Mouse (Mus musculus) CD4-positive, CD25-positive, alpha-beta regulatory T cell, adult 4 months (primary cell): ENCODE measurements around the gene Trpv1. TPM values are rescaled to one million over a fixed set of nuclear protein-coding genes. Genes with fewer than 3 reads are reported as not detected.

Experiments used
- ATAC-seq: one replicate; pipeline ENCODE4 v1.8.0; 2017
- polyA plus RNA-seq, 2 experiments: library from polyadenylated mRNA; unstranded; fragments of 100-300 nt; shearing (Covaris generic); gene quantifications; one replicate each; pipeline ENCODE4 v1.2.1; 2017

Trpv1 gene
- polyA plus RNA-seq, 2 experiments from 2014 or later: not detected

DNA sequence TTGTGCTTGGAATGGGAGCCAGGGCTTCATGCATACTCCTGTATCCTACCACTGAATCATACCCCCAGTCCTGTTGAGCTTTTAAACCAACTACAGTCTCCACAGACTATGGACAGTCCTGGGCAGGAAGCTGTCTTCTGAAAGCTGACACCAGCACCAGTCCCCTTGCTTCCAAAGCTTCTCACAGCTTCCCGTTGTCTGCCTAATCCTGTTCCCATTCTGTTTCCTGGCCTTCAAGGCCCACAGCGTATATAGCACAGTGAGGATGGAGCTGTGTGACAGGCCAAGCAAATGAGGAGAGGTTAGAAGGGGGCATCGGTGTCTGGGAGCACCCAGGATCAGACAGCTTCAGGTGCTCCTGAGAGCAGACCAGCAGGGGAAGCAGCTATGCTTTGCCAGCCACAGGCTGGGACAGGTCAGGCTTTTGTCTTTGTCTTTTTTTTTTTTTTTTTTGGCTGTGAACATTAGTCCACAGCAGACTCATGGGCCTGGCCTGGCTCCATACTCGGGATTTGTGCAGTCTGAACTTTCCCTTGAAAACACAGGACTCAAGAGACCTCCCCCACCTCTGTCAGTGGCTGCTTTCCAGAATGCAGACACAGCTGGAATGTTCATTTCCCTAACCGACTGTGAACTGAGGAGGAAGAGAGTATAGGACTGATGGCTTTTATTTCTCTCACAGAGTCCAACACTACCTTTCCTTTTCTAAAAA lies 2.1 kb downstream of the Trpv1 start:
- ATAC-seq: no peak

DNA sequence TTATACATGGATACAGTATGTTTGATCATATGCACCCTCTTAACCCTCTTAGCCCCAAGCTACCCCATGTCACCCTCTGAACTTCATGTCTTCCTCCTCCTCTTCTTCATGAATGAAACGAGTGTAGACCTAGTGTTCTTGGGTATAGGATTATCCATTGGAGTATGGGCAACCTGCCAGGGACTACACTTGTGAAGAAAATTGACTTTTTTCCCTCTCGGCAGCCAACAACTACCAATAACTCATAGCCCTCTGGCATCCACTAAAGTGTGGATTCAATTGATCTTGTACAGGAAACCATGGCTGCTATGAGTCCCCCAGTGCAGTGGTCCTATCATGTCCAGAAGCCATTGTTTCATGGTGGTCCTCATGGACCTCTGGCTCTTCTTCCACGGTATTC lies 2.6 kb downstream of the Trpv1 start:
- no peak for ATAC-seq

DNA sequence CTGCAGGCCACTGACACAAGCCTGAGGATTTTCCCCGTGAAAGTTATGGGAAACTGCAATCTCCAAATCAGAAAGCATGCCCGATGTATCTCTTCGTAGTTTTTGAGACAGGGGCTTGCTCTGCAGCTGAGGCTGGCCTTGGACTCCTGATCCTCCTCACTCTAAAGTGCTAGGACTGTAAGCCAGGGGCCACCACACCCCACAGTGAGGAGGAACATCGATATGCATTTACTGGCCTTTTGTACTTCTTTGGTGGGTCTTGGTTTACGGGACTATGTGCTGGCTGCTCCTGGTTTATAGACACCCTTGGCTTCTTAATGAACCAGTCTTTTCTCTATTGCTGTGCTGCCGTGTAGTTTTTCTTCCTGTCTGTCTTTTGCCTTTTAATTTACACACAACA lies 8.1 kb downstream of the Trpv1 start:
- ATAC-seq: no peak

DNA sequence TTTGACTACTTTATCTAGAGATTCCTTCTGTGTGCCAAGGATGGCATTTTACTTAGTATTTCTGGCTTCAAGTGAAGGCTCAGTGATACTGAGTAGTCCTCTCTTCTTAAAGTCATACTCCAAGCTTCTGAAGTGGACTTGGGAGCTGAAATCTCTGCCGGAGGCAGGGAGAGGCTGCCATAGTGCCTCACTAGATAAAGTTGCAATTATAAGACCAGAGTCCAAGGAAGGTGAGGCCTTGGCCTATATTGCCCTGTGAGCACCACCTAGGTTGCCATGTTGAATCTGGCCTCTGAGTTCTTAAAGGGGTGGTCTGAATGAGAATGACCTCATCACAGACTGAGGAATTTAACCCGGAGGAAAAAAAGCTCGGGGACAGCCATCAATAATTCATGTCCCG lies 8.7 kb downstream of the Trpv1 start:
- no peak for ATAC-seq

DNA sequence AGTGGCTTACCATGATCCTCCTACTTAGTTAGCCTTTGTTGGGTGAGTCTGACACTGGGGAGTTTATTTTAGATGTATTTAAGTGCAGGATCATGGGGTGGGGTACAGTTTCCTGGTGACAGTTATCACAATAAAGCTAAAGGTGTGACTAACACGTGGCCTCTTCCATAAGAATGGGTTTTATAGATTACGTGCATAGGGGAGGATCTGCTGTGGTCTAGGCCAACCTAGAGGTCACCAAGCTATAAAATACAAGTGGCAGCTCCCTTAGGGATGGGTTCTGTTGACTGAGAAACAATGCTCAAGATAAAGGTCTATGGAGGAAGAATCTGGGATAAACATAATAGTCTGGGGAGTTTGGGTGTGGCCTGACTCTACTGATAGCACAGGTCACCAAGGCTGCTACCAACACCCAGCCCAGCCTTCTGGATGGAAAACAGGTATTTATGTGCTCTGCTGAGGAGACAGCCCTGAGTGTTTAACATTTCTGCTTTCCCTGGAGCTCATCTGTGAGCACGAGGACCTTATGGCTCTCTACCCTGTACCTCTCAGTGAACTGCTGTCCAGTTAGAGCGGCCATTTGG lies 23.4 kb downstream of the Trpv1 start:
- no peak for ATAC-seq

DNA sequence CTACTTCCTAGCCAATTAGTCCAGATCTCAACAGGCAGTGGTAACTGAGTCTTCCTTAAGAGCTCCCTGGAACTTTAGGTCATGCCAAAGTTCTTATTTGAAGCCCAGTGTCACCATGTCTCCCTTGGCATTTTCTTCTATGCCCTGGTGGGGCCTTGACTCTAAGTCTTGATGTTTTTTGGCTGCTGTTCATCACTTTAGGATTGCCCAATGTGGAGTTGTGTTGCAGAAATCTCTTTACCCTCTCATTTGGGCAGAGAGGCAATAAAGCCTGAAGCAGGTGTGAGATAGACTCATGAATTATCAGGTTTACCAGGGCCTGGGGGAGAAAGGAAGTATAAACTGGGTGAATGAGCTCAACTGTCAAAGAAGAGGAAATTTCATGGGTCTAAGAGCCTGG lies 24.6 kb downstream of the Trpv1 start:
- no peak for ATAC-seq

DNA sequence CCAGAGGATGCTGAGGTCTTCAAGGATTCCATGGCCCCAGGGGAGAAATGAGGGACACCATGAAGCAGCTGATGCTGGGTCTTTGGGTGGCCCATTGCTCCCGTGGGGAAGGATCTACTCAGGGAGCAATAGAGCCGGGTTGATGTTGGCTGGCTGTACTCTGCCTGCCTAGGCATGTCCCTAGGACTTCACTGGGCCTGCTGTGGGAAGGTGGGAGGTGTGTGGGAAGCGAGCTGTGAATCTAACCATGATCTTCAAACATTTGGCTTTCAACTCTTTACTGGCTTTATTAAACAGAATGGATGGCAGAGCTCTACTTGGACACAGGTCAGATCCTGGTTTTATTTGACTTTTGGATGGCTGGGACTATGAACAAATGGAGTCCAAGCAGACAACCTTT lies 26.4 kb downstream of the Trpv1 start:
- ATAC-seq: no peak

DNA sequence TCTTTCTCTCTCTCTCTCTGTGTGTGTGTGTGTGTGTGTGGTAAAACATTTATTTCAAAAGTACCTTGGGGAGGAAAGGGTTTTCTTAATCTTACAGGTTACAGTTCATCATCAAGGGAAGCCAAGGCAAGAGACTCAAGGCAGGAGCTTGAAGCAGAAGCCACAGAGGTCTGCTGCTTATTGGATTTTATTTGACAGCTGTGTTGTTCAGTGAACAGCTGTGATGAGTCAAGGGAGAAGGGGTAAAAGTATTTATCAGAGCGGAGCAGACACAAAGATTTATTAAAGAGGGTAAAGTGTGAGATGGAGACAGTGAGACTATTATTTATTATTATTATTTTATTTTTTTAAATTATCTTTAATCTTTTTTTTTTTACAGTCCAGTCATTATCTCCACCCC lies 27.3 kb downstream of the Trpv1 start:
- no peak for ATAC-seq

DNA sequence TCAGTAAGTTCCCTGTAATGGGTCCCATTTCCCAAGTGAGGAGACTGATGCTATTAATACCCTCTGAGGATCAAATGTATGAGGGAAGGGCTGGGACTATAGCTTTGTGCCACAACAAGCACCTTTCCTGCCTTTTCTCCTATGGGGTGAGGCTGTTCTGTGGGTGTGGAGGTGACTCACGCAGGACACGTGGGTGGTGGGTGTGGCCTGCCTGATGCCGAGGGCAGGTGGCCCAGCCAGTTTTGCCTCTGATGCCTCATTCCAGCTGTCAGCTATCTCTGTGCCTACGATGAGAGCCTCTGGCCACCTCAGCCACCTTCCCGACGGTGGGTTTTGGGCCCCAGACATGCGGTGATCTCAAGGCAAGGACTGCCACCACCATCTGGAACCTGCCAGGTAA lies 33.2 kb downstream of the Trpv1 start, which contains the start of gene Trpv3:
TSS of gene Trpv3 (plus strand) at position 122 of the 400 bp plus-strand sequence.
- ATAC-seq: peak; percentile 34

DNA sequence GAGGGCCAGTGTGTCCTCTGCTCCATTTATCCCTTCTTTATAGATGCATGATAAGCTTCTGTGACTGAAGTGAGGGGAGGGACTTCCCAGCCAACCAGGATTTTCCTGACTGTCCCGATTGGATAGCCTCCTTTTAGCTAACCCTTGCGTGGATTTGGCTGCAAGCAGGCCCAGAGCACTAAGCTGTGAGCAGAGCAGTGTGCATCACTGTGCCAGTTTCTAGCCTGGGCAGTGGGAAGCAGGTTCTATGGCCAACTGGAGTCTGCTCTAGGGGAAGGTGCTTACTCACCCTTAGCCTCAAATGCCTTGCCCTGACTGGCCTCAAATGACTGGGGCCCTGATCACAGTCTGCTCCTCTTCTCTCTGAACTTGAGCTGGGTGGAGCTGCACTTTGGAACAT lies 40.7 kb downstream of the Trpv1 start:
- ATAC-seq: no peak

DNA sequence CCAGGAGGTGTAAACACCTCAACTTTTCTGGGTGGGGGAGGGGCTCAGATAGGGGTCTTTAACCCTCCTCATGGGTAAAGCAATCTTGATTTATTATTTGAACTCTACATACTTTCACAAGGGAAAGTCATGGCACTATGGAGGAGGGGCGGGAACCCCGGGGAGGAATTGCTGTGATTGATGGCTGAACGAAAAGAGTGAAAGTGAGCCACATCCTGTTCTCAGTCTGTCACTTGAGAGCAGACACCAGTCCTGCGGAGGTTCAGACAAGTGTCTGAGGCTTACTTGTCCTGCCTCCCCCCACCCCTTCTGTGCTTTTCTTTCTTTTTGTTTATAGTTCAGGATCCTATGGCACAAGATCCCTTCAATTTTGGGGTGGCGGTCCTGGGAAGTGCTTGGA lies 46.6 kb downstream of the Trpv1 start:
- ATAC-seq: peak; percentile 70

DNA sequence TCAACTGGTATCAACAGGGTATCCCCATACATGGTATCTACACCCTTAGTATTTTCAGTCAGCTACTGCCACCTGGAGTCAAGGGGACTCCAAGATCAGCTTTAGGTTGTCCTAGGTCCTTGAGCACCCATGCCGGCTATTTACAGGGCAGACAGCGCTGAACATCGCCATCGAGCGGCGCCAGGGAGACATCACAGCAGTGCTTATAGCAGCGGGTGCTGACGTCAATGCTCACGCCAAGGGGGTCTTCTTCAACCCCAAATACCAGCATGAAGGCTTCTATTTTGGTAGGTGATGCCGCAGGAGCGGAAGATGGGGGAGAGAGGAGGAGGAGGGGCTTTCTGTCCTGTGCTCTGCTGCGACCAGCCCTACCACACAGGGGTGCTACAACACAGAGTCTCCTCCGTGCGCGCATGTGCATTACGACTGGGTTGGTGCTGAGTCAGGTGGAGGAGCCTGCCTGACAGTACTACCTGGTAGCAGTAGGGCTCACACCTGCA lies 47.5 kb downstream of the Trpv1 start:
- peak; percentile 67 for ATAC-seq

DNA sequence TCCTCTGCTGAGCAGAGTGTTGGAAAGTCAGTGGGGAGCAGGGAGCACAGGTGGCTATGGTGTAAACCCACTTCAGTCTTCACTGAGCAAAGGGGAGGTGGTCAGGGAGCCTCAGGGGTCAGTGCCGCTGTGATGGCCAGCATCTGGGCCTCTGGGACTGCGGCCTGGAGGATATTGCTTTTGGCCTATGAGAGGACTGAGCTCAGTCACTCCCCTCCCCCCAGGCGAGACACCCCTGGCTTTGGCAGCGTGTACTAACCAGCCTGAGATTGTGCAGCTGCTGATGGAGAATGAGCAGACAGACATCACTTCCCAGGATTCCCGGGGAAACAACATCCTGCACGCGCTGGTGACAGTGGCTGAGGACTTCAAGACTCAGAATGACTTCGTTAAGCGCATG lies 49.3 kb downstream of the Trpv1 start:
- ATAC-seq: no peak

DNA sequence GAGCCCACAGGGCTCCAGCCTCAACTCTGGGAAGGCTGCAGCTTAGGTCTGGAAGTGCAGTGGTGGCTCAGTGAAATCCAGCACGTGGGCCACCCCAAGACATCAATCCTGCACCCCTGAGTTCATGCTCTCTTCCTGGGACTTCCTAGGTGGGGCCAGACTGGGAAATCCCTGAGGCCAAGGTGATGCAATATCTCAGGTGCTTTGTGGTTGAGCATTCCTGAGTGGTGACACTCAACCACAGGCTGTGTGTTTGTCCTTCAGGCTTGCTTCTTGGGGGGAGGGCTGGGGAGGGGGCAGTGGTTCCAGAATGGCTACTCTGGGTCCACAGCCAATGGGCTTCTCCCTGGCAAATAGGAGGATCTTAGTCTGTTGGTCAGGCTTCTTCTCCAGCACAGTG lies 49.8 kb downstream of the Trpv1 start:
- no peak for ATAC-seq

DNA sequence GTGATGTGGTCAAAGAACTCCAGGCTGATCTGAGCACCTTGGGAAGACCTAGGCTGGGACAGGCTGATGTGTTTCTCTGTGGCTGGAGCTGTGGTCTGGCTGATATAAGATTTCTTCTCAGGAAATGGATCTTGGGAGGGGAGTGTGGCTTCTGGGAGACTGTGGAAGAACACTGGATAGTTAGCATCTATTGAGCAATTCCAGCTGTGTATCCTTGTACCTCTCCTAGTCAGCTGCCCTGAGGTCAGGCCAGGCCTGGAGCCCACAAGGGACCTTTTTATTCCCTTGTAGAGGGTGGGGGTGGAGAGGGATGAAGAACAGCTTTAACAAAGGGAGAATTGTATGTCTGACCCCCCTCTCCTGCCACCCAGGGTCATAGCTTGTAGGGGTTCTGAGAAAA lies 50.3 kb downstream of the Trpv1 start:
- ATAC-seq: no peak

DNA sequence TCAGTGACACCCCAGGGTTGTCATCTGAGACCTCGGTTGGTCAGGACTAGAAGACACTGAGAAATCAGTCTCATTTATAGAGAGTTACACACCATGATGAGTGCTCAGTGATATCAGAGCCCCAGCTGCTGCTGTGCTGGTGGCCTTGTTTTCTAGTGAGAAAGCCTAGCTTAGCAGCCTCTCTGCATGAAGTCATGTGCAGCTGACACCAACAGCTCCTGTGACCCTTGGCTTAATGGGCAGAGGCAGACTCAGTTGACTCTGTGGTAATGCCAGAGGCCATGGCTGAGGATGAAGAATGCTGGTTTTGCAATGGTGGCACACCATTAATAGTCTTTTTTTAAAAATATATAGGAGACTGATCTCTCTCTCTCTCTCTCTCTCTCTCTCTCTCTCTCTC lies 55.5 kb downstream of the Trpv1 start:
- no peak for ATAC-seq

DNA sequence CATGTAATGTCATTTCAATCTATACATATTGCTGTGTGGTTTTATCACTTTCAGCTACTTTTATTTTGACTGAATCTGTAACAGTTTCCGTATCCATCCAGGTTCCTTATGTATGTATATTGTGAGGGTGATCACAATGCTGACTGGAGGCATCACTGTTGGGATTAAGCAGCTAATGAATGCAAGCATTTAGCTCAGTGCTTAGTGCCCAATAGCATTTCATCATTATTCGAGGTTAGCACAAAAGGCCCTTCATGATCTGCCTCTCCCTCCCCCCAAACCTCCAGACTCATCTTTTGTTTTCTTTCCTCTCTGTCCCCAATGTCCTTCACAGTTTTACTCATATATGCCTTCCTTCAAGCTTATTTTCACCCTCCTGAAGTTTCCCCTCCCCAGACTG lies 69.0 kb downstream of the Trpv1 start:
- no peak for ATAC-seq

Other genes starting within 250 kb of the Trpv1 start
- gene P2rx1, start 235.2 kb upstream of the Trpv1 start, polyA plus RNA-seq: under 1 TPM in 1 of 2 experiments, not detected in 1; 0.39 TPM
- 1 to 10 TPM; 2.3 to 5.8 TPM for gene Camkk1, start 215.3 kb upstream of the Trpv1 start, polyA plus RNA-seq
- 10 to 100 TPM; 17.1 to 21.5 TPM for gene Ncbp3, start 186.5 kb upstream of the Trpv1 start, polyA plus RNA-seq
- gene Itgae, start 143.7 kb upstream of the Trpv1 start, polyA plus RNA-seq: 100 to 1,000 TPM in 1 of 2 experiments, 10 to 100 TPM in 1; 63.9 to 126 TPM
- gene Haspin, start 96.0 kb upstream of the Trpv1 start, polyA plus RNA-seq: 1 to 10 TPM; 6.6 to 8.2 TPM
- gene P2rx5, start 73.9 kb upstream of the Trpv1 start, polyA plus RNA-seq: under 1 TPM; 0.33 to 0.55 TPM
- gene Emc6, start 57.3 kb upstream of the Trpv1 start, polyA plus RNA-seq: 10 to 100 TPM; 42.2 to 49.5 TPM
- gene Tax1bp3, start 57.2 kb upstream of the Trpv1 start, polyA plus RNA-seq: 10 to 100 TPM; 27.4 to 30.8 TPM
- gene Ctns, start 35.2 kb upstream of the Trpv1 start, polyA plus RNA-seq: 10 to 100 TPM; 12.9 to 18.3 TPM
- 1 to 10 TPM; 1.3 to 4.8 TPM for gene Shpk, start 34.8 kb upstream of the Trpv1 start, polyA plus RNA-seq
- under 1 TPM; 0.09 to 0.16 TPM for gene Trpv3, start 33.1 kb downstream of the Trpv1 start, polyA plus RNA-seq
- gene Aspa, start 95.3 kb downstream of the Trpv1 start, polyA plus RNA-seq: under 1 TPM in 1 of 2 experiments, not detected in 1; 0.08 TPM
- not detected for gene Gm49340, start 95.4 kb downstream of the Trpv1 start, polyA plus RNA-seq
- gene Spata22, start 95.4 kb downstream of the Trpv1 start, polyA plus RNA-seq: not detected
- not detected for gene Olfr20, start 116.5 kb downstream of the Trpv1 start, polyA plus RNA-seq
- not detected for gene Olfr376, start 137.0 kb downstream of the Trpv1 start, polyA plus RNA-seq
- not detected for gene Olfr1, start 165.3 kb downstream of the Trpv1 start, polyA plus RNA-seq
- not detected for gene Olfr378, start 194.2 kb downstream of the Trpv1 start, polyA plus RNA-seq
- gene Olfr380, start 223.2 kb downstream of the Trpv1 start, polyA plus RNA-seq: not detected